Mouse (Mus musculus): ENCODE data around the gene Olfr94.
"Not testable (repeated sequence)": the region's sequence is repeated elsewhere in the genome, so short reads cannot be mapped to it uniquely, and the experiment has no call there.

The Olfr94 gene

DNA sequence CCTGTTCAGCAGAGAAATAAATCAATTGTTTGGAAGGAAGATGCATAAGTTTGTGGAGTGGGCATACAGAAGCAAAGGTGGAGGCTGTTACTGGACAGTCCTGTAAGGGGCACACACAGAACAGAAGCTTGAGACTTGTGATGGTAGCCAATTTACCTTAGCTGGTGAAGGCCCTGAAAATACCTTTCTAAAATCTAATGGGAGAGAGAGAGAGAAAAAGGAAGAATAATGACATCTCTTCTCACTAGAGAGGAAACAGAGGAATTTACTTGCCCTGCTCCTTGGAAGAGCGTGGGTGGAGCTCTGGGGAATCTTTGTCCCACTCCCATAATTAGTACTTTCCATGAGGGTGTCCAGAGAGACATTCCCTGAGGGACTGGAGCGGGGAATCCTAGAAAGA lies at the start of gene Olfr94:
Gene Olfr94, minus strand, starts transcription at position 101 of the 400 bp plus-strand sequence.
- no peak for DNase-seq (ENCODE audit: low spot score)

DNA sequence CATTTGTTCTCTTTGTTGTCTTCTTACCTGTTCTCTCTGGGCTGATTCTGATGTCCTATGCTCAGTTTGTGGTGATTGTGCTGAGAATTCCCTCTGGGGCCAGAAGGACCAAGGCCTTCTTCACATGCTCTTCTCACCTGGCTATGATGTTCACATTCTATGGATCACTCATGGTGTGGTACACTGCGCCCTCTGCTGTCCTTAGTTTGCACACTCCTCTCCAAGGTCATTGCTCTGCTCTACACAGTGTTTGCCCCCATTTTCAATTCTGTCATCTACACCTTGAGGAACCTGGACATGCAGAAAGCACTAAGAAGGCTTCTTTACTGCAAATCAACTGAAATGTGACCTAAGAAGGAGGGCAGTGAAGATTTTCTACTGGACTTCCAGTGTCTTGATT lies 49.8 kb upstream of the Olfr94 start:
- DNase-seq (ENCODE audit: low spot score) = no peak

DNA sequence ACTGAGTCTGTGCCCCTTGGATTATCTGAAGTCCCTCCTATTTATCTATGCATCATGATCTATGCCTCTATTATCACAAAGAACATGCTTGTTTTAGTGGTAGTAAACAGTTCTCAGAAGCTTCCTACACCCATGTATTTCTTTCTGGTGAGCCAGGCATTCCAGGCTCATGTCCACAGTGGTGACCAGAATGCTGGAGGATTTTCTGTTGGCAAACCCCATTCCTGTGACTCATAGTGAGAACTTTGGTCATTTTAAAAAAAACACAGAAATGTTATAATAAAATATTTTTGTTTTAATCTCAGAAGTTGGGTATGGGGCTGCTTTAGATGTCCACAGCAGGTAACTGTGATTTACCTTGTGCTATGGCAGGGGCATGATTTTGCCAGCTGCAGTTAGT lies 48.7 kb upstream of the Olfr94 start:
- DNase-seq (ENCODE audit: low spot score) = no peak

DNA sequence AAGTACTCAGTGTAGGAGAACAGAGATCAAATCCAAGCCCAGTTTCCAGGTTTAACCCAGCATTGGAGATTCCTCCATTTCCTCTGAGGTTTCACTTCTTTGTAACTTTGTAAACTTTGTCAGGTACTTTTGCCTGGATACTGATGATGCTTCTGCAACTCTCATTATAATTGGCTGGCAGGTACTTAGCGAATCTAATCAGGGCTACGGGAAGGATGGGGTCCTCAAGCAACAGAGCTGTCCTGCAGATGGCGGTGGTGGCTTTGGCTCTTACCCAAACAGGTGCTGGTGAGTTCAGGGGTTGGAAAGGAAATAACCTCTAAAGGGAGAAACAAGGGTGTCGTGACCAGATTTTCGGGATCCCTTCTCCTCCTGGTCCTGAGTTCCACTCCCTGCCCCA lies 45.9 kb upstream of the Olfr94 start:
- no peak for DNase-seq (ENCODE audit: low spot score)

DNA sequence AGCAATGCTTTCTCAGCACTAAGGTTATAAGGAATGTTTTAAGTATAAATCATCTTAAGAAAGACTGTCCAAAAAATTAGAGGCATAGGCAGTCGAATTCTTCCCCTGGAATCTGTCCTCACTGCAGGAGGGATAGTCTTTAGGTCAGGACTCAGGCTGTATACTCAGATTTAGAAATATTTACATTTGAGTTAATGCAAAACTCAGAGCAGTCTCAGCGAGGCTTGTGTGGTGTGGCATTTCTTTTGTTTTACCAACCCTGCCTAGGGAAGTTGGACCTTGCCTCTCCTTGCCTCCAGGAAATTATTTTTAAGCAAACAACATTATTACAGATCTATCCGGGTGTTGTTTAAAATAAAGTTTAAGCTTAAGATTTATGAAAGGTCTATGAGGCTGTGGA lies 41.4 kb upstream of the Olfr94 start:
- DNase-seq (ENCODE audit: low spot score) = no peak

DNA sequence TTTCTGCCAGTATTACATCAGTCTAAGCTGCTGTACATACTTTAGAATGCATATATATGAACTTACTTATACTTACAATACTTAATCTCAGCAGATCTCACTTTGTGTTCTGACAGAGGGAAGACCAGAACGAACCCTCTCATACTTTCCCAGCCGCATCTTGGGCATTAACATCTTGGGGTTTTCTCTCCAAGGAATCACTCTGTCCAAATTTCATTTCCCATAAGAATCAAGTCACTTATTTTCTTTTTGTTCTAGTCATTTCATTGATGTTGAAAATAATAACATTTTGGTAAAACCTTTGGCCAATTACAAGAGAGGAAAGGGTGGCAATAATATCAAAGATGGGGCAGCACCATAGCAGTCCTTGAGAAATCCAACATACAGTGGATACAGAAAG lies 36.4 kb upstream of the Olfr94 start, which contains the start of gene Olfr97:
Gene Olfr97, minus strand, starts transcription at position 101 of the 400 bp plus-strand sequence.
- DNase-seq (ENCODE audit: low spot score) = not testable (repeated sequence)

DNA sequence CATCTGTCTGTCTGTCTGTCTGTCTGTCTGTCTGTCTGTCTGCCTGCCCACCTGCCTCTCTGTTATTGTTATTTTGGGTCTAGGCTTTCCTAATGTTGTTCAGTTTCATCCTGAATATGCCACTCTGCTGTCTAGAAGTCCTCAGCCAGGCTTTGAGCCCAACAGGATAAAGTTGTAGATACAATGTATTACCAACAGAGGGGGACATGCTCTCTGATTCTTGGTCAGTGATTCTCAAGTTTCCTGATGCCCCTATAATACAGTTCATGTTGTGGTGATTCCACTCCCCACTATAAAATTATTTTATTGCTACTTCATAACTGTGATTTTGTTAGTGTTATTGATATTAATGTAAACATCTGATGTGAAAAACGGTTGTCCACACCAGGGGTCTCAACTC lies 21.1 kb upstream of the Olfr94 start:
- no peak for DNase-seq (ENCODE audit: low spot score)

DNA sequence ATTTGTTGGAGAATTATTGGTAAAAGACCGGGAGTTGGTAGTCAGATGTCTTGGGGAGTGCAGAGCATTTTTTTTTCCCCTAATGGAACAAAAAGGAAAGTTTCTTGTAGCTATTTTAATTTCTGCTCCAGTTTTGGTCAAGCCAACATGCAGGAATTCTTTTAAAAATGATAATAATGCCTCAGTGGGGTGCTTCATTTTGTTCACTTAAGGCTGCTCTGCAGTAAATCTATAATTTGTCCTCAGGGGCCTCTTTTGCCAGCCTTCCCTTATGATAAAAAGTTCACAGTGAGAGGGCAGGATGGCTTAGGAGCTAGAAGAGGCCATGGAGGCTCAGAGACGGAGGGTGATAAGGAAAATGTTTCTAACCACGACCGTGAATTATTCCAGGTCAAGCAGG lies 19.1 kb upstream of the Olfr94 start, which contains the start of gene Olfr96:
Gene Olfr96, plus strand, starts transcription at position 301 of the 400 bp plus-strand sequence.
- no peak for DNase-seq (ENCODE audit: low spot score)

DNA sequence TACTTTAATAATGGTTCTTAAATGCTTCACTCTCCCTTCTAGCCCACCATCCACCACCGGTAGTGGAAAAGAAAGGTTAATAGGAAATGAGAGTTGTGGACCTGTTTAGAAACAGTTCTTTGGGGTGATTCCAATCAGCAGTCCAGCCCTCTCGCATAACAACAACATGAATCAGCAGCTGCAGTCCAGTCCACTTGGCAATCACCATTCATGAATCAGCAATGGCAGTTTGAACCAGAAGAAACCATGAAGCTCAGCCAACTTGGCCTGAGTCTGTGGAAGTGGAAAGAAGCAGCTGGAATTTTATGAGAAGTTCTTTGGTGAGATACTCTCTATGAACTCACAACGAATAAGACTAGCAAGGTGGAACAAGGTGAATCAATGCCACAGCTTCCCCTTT lies 17.7 kb upstream of the Olfr94 start:
- DNase-seq (ENCODE audit: low spot score) = no peak

DNA sequence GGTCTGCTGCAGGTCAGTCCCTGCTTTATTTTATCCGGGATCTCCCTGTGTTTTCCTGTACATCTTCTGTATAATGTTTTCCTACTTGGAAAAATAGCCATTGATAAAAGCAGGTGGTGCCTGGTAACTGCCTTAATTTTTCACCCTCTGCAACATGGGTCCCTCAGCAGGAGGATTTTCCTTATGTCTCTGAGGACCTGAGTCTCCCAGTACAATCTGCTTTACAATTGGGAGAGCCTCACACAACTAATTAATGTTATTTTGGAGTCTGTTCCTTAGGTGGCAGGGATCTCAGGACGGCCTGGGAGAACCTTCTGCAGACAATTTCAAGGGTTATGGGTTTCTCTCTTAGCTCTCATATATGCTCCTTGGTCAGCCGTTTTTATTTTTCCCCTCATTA lies 12.2 kb upstream of the Olfr94 start, which contains the start of gene Olfr95:
Gene Olfr95, minus strand, starts transcription at position 101 of the 400 bp plus-strand sequence.
- DNase-seq (ENCODE audit: low spot score) = no peak

DNA sequence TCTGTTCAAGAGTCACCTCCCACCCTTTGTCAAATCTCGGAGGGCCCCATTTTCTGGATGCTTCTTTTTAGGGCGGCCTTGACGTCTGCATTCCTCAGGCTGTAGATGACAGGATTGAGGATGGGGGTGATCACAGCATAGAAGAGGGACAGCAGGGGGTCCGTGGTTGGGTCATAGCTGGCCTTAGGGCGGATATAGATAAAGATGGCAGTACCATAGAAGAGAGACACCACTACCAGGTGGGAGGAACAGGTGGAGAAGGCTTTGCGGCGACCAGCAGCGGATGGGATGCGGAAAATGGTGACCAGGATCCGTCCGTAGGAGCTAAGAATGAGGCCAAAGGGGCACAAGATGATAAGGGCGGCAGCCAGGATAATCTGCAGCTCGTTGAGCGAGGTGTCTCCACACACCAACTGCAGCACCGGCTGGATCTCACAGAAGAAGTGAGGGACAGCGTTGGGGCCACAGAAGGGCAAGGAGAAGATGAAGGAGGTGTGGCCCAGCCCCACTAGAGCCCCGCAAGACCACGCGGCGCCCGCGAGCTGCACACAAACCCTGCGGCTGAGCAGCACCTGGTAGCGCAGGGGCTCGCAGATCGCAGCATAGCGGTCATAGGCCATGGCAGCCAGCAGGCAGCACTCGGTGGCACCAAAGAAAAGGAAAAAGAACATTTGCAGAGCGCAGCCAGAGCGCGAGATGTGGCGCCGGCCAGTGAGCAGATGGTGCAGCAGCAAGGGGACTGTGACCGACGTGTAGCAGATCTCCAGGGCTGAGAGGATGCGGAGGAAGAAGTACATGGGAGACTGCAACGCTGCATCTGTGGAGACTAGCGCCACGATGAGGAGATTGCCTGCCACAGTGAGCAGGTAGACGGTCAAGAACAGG lies 10.3 kb upstream of the Olfr94 start:
- DNase-seq (ENCODE audit: low spot score) = no peak

DNA sequence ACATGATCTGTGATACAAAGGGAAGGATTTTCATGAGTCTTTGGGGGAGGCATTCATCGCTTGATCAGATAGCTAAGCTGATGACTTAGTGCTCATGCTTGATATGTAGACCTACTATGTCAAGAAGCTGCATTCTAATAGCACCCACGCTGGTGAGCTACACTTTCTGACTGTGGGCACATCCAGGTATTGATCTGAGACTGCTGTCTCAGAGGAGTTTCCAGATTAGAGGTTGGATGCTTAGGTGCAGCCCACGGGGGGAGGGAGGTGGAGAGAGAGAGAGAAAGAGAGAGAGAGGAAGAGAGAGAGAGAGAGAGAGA lies 3.1 kb upstream of the Olfr94 start:
- DNase-seq (ENCODE audit: low spot score) = no peak

DNA sequence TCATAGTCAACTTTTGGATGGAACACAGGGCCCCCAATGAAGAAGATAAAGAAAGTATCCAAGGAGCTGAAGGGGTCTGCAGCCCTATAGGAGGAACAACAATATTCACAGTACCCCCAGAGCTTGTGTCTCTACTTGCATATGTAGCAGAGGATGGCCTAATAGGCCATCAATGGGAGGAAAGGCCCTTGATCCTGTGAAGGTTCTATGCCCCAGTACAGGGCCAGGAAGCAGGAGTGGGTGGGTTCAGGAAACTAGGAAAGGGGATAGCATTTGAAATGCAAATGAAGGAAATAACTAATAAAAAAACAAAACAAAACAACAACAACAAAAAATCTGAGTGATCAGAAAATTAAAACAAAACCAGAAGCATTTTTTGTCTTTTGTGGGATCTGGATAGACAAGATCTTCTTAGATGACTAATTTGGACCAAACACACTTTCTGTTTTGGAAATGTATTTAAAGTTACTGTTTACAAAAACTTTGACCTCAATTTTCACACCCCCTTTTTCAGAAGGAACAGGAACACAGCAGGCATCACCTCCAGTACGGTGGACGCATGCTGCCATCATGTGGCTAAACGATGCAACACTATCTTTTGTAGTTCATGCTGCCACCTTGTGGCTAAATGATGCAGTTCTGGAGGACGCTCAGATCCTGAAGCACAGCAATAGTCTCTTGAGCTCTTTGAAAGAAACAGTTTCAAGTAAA lies 2.6 kb upstream of the Olfr94 start:
- DNase-seq (ENCODE audit: low spot score) = peak; percentile 53

DNA sequence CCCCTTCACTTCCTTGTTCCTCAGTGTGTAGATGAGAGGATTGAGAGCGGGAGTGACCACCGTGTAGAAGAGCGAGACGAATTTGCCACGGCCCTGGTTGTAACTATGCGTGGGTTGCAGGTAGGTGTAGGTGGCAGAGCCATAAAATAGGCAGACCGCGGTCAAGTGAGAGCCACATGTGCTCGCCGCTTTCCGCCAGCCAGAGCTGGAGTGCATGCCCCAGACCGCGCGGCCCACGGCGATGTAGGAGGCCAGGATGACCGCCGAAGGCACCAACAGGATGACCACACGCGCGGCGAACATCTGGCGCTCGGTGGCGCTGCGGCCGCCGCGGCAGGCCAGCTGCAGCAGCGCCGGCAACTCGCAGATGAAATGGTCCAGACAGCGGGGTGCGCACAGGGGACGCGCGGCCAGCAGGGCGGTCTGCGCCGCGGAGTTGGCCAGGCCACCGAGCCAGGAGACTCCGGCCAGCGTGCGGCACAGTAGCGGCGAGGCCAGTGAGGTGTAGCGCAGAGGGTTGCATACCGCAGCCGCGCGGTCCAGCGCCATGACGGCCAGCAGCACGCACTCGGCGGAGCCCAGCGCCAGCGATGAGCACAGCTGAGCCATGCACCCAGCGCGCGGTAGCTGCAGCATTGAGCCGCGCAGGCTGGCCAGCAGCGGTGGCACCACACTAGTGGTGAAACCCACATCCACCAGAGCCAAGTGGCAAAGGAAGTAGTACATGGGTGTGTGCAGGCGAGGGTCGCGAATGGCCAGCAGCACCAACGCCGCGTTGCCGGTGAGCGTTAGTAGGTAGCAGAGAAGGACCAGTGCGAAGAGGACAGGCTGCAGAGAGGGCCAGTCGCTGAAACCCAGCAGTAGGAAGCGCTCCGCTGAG lies 3.7 kb downstream of the Olfr94 start:
- peak; percentile 2 for DNase-seq (ENCODE audit: low spot score)

DNA sequence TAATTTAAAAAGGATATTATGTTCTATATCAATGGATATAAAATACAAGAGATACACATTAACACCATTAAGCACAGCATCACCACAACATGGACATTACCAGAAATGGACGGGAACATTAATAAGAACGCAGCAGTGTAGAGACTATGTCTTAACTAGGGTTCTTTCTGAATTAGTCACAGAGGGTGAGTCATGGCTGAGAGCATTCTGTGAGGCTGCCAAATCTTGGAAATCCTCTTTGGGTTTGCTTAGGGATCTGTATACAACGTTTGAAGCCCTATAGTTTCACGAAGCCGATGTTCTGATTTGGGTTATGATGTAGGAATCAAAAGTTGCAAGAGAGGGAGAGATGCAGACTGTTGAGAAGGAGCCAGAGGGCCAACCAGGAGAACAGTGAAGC lies 6.0 kb downstream of the Olfr94 start:
- no peak for DNase-seq (ENCODE audit: low spot score)

DNA sequence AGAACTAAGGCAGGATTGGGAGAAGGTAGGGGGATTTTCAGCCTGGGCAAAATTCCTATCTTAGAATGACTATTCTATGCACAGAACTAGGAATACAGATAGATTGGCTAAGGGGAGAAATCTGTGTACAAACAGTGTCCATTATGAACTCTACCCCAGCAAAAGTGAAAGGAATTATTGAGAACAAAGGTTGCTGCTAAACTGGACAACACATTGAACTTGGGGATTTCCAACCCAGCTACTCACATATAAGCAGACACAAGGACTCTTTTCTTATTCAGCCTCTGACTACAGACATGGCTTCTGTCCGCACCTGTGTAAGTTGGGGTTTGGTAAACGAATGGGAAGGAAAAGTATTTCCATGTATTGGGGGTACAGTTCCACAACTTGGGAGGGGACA lies 7.1 kb downstream of the Olfr94 start, which contains the start of gene Ubd:
Gene Ubd, plus strand, starts transcription at position 237 of the 400 bp plus-strand sequence.
- no peak for DNase-seq (ENCODE audit: low spot score)

DNA sequence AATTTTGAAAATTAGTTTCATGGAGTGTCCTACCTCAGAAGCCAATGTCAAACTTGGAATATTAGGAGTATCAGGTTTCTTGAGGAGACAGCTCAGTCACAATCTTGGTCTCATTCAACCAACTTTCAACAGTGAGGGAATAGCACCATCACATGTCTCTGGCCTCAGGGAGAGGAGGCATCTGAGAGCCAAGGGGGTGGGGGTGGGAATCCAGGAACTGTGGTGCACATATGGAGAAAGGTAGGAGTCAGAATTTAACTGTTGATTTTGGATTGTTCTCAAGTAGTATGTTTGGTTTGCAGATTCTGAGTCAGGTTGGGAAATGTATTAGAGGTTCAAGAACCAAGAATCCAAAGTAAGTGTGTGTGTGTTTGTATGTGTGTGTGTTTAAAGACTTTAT lies 7.8 kb downstream of the Olfr94 start:
- DNase-seq (ENCODE audit: low spot score) = no peak

DNA sequence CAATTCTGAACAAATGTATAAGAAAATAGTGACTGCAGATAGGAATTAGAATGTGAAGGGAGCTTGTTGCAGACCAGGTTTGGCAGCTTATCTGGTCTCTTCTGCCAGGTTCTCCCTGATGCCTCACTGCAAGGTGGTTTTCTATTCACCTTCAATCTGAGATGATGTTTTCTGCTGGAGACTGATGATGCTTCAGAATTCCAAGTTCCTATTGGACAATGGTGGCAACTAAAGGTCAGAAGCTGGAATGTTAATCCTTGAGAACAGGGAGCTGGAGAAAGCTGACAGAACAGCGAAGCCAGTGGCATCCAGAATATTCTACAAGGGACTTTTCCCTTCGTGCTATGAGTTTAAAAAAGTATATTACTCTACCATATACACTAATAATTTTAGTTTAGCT lies 10.1 kb downstream of the Olfr94 start:
- DNase-seq (ENCODE audit: low spot score) = peak; percentile 6

DNA sequence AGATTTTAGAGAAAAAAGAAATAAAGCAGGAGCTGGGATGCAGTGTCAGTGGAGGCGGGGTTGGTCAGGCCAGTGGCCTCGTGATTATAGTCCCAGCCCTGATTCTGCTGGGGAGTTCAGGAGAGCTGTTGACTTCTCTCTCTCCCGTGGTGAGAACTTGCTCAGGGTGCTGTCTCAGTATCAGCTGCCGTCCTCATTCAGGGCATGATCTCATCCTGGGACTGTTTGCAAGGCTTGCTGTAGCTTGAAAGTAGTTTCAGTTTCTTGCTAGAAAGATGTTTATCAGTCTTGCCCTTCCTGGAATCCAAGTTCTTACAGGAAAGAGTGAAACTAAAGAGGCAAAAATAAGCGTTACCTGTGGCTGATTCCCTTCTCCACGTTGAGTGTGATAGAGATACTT lies 15.3 kb downstream of the Olfr94 start:
- no peak for DNase-seq (ENCODE audit: low spot score)

DNA sequence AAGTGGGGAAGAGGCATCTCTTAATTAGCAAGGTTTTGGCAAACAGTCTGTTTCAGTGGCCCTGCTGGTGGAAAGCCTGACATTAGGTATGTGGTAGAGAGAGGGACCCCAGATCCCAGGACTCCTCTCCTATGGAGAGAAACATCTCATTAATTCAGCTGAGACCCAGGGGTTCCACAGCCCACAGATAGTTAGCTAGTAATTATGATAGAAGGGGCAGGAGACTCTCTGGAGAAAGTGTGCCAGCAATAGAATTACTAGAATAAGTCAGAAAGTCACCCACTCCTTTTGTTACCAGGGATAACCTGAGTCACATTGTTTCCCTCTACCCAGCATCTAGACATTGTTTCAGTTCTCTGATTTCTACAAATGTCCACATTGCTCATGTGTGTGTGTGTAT lies 39.4 kb downstream of the Olfr94 start, which contains the start of gene Olfr93:
Gene Olfr93, minus strand, starts transcription at position 101 of the 400 bp plus-strand sequence.
- DNase-seq (ENCODE audit: low spot score) = no peak

All from ovary, postnatal 10 days (tissue).